Mouse (Mus musculus): ENCODE measurements around the gene Cfap73.

- no peak for TF ChIP-seq POLR2A (IDR thresholded peaks at IDR 0.05; ENCODE audit: extremely low read depth, insufficient read depth, low read length)
- TF ChIP-seq CTCF (IDR thresholded peaks at IDR 0.05; ENCODE audit: low read depth, low read length): no peak
Measured at GRCm38 (mm10) chr5:120660816-120661215, 26.8 kb upstream of the Cfap73 start.
